Mouse (Mus musculus) erythroblast, embryonic 14.5 days (primary cell): Measurements from ENCODE around the gene Mns1.

Experiments
- GATA1 ChIP-seq: IDR thresholded peaks from 2 replicates; pipeline ENCODE4 v1.6.1; 2012; ENCODE audit warnings: low read length, inconsistent platforms, mixed read lengths
- TAL1 ChIP-seq: IDR thresholded peaks from 3 replicates; pipeline ENCODE4 v1.6.1; 2012; ENCODE audit warnings: low read length, inconsistent platforms, mixed read lengths

DNA sequence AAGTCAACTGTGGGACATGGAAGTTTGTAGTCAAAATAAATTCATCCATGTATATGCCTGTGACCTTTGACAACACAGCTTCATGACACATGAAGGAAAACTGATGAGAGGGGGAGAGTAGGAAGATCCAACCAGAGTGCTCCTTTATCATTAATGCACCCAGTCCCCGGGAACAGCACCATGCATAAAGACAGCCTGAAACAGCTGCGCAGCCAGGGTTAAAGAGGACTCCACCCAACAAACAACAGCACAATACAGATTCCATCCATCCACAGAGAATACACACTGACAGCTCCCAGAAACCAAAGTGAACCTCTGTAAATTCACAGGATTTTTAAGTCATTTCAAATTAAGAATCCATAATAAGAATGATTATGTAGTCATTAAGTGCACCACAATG lies 12.0 kb downstream of the Mns1 start:
- TF ChIP-seq GATA1, result no peak
- no peak for TF ChIP-seq TAL1
